Mouse (Mus musculus) mature B cell (primary cell): ENCODE measurements around the gene Maats1.
"Not testable (repeated sequence)": the region's sequence is repeated elsewhere in the genome, so short reads cannot be mapped to it uniquely, and the experiment has no call there.

Experiments
- in situ Hi-C: fragments of 300-500 bp; cut with MboI; formaldehyde crosslinking; loops from 2 replicates; pipeline ENCODE4 v1.14.3; 2019

The Maats1 gene

GRCm38 (mm10) chr16:38348217-38348761 lies 6.3 kb upstream of the Maats1 start:
- in situ Hi-C loops, result loop anchor here (10.0 kb wide), 2 partner anchors 157 to 377 kb away; no protein-coding TSS in a partner anchor

DNA sequence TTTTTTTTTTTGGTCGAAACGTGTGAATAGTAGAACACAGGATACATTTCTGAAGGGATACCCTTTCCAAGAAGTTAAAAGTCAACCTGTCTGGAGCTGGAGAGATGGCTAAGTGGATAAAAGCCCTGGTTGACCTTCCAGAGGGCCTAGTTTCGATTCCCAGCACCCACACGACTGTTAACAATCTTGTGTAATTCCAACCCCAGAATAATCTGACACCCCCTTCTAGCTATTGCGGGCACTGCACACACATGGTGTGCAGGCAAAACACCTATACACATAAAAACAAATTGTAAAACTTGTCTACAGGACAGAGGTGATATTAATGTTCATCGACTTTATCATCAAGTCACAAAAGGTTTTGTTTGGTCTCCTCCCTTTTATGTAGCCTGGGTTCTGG lies 5.6 kb upstream of the Maats1 start:
- in situ Hi-C loops, result loop anchor here (10.0 kb wide), 2 partner anchors 157 to 377 kb away; no protein-coding TSS in a partner anchor

- in situ Hi-C loops, result loop anchor here (10.0 kb wide), 2 partner anchors 158 to 378 kb away; no protein-coding TSS in a partner anchor
Observed at GRCm38 (mm10) chr16:38346529-38347325, 4.8 kb upstream of the Maats1 start, which contains the start of the genes Cox17 and Gm21987. Gene Cox17, plus strand, starts transcription at chr16:38346991. Gene Gm21987, plus strand, starts transcription at chr16:38347040.

DNA sequence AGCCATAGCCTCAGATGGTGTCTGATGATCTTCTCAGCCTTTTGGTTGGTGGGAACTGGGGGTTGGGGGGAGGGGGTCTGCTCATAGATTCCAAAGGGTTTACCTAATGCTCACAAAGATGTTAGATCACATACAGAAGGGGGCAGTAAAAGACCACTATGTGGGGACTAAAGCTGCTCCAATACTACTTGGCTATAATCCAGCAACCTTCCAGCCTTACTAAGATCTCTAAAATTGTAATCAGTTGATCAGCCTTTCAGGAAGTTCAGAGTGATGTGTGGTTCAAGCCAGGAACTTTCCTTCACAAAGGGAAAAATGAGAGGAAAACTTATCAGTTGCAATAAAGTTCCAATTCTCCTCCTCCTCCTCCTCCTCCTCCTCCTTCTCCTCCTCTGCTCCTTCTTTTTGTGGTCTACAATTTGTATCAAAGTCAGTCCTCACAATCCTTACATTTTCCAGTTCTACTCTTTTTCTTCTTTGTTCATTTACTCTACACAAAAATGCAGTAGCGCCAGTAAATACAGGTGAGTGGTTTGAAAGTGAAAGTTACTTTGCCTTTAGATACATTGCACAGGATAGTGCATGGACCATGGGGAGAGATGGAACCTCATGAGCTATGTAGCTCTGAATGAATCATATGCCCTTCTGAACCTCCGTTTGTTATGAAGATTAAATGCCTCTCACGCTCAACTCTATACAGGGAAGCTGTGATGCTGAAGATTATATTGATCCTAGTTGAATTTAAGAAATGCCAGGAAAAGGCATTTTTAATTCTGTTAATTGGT lies 3.2 kb upstream of the Maats1 start:
- in situ Hi-C loops, result loop anchor here (10.0 kb wide), 2 partner anchors 160 to 380 kb away; no protein-coding TSS in a partner anchor

DNA sequence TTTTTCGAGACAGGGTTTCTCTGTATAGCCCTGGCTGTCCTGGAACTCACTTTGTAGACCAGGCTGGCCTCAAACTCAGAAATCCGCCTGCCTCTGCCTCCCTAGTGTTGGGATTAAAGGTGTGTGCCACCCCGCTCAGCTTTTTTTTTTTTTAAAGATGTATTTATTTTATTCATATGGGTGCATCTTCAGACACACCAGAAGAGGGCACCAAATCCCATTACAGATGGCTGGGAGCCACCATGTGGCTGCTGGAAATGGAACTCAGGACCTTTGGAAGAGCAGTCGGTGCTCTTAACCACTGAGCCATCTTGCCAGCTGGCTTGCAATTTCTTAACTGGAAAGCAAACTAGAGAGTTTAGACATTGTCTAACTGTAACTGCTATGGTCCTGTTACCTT lies 3.9 kb downstream of the Maats1 start:
- in situ Hi-C loops, result not testable (repeated sequence)

GRCm38 (mm10) chr16:38334431-38334830 lies 7.5 kb downstream of the Maats1 start:
- in situ Hi-C loops, result no loop called here

DNA sequence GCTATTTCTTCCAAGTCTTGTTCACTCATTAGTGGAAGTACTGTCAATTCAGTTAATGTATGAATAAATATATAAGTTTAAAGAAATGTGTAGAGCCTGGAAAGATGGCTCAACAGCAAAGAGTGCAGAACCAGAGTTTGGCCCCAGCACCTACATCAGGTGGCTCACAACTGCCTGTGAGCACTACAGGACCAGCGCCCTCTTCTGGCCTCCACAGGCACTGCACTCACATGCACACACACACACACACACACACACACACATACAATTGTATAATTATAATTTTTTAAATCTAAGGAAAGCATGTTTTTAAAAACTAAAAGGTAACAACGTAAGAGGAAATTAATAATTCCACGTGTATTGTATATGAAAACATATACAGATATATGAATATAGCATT lies 12.6 kb downstream of the Maats1 start:
- in situ Hi-C loops, result no loop called here

GRCm38 (mm10) chr16:38326778-38327397 lies 15.1 kb downstream of the Maats1 start:
- in situ Hi-C loops, result no loop called here

DNA sequence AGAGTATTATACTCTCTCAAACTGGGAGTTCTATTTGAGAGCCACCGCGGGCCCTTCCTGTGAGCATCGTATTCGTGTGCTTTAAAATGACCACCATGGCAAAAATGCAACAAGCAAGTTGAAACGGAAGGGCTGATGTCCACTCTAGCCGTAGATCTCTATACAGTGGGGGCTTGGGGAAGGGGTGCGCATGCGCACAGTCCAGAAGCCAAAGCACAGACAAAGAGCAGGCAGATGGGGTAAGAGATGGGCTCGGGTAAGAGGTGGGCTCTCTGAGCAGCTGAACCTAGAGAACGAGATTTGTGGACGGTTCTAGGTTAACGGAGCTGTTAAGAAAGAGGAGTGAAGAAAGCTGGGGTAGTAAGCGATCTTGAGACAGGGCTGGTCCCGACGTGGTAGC lies 17.6 kb downstream of the Maats1 start:
- in situ Hi-C loops, result no loop called here

DNA sequence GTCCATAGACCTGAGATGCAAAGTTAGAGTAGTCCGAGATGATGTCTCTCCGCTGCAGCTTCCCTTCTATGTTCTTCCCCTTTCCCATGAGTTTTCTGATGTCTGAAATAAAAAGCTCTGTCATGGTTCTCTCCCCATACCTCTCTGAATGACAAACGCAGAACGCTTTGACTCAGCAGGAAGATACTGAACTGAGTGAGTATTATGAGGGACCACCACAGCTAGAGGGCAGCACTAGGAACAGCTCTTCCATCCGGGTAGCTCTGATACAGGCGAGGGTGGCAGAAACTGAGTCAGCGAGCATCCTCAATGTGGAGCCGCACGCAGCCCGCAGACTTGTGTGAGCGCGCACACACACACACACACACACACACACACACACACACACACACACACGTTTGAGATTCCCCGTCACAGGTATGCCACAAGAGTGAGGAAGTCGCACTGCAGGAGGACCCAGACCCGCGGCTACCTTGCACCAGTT lies 20.4 kb downstream of the Maats1 start:
- in situ Hi-C loops, result no loop called here

- in situ Hi-C loops, result no loop called here
Observed at GRCm38 (mm10) chr16:38319087-38319486, 22.9 kb downstream of the Maats1 start.

DNA sequence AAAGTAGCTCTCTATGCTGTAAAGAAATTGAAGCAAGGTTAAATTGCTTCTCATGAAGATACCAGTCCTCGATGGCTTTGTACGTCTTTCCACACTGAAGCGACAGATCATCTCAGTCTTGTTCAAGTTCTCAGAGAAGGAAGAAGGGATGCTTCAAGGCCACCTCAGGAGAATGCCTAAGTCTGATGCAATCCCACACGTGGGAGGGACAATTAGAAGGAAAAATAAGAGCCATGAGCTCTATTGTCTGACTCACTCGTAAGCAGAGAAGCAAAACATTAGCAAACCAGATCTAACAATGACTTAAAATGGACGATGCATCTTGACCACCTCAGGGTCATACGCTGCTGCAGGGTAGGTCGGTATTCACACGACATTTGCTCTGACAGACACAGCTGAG lies 23.5 kb downstream of the Maats1 start:
- in situ Hi-C loops, result no loop called here

- in situ Hi-C loops, result no loop called here
Observed at GRCm38 (mm10) chr16:38308195-38308594, 33.7 kb downstream of the Maats1 start.

- in situ Hi-C loops, result no loop called here
Observed at GRCm38 (mm10) chr16:38307651-38308050, 34.3 kb downstream of the Maats1 start.

DNA sequence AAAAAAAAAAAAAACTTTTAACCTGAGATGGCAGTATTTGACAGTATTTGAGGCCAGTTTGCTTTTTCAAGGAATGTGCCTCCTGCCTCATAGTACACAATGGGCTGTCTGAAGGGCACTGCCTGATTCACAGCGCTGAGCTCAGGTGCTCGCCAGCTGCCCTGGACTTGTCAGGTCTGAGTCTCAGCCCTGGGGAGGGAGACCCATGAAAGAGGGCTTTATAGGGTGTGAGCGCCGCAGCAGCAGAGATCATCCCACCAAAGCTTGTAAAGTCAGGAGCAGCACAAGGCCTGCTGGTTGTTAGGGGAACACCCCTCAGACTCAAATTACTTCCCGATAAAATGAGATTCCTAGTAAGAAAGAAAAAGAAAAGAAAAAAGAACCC lies 34.7 kb downstream of the Maats1 start:
- in situ Hi-C loops, result no loop called here

DNA sequence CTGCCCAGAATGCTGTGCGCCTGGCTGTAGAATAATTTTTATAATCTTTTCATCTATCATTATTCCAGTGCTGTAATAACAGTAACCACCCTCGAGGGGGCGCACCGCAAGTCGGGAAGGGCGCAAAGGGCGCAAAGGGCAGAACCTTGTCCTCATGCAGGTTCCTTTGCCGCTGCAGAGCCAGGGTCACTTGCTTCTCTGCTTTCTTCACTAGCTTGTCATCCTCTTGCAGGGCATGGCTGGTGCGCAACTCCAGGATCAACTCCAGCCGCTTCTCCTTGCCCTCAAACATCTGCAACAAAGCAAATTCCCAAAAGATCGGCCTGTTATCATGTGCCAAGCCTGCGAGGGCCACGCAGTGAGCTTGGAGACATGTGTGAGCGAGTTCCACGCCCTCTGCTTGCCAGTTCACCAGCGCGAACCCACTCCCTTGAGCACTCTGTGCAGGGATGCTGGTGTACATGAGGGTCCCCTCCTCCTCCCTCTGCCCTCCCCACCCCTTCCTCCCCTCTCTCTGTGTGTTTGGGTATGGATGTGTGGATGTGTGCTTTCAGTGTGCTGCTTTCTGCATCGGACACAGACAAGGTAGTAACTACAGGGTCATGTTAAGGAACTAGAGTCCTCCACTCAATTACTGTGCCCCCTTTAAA lies 35.2 kb downstream of the Maats1 start:
- in situ Hi-C loops, result no loop called here

GRCm38 (mm10) chr16:38304460-38305194 lies 37.3 kb downstream of the Maats1 start:
- in situ Hi-C loops, result no loop called here

- in situ Hi-C loops, result no loop called here
Observed at GRCm38 (mm10) chr16:38302367-38302766, 39.6 kb downstream of the Maats1 start.

DNA sequence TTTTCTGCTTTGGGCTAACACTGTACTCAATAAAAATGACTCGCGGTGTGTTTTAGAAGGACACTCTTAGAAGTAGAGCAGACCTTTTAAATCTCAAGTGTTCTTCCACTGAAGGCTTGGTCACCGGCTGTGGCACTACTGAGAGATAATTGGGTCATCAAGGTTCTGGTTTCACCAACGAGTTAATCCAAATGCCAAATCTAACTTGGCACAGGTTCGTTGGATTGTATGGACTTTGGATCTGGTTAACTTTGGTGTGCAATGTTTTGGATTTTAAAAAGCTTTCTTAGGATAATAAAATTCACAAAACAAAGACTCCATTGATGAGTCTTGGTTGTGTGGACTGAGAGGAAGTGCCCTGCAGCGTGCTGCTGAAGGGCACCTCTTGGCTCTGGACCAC lies 43.5 kb downstream of the Maats1 start:
- in situ Hi-C loops, result no loop called here

- in situ Hi-C loops, result no loop called here
Observed at GRCm38 (mm10) chr16:38295349-38295930, 46.5 kb downstream of the Maats1 start.
